Mouse (Mus musculus) liver, postnatal 0 days (tissue): ENCODE measurements around the gene Ppp1r3f. TPM values are rescaled to one million over a fixed set of nuclear protein-coding genes. Genes with fewer than 3 reads are reported as not detected.

Source experiments
- ATAC-seq: fragments of 200-750 bp; cut with Nextera tagmentation; 2 replicates; pipeline ENCODE4 v1.8.0; 2017; ENCODE audit warnings: mild to moderate bottlenecking, moderate library complexity
- DNase-seq: peaks from one replicate; pipeline ENCODE4 v3.0.0-alpha.2; 2016
- H3K27ac ChIP-seq: fragments of 300-500 bp; sonication (generic); 2 replicates; pipeline ENCODE4 v1.5.1; 2014; ENCODE audit warnings: antibody characterized with exemption, moderate library complexity, mild to moderate bottlenecking, low read depth
- H3K27me3 ChIP-seq: fragments of 300-500 bp; sonication (generic); 2 replicates; pipeline ENCODE4 v1.6.1; 2014; ENCODE audit warnings: low read length, control low read depth, mixed read lengths; ENCODE audit not compliant: insufficient read depth
- H3K36me3 ChIP-seq: fragments of 300-500 bp; sonication (generic); replicated peaks from 2 replicates; pipeline ENCODE4 v1.6.1; 2014; ENCODE audit warnings: mild to moderate bottlenecking, control low read depth, low read length, moderate library complexity, mixed read lengths; ENCODE audit not compliant: insufficient read depth
- H3K4me1 ChIP-seq: fragments of 300-500 bp; sonication (generic); 2 replicates; pipeline ENCODE4 v1.6.1; 2014; ENCODE audit warnings: antibody characterized with exemption, mild to moderate bottlenecking, control low read depth; ENCODE audit not compliant: insufficient read depth
- H3K4me2 ChIP-seq: fragments of 300-500 bp; sonication (generic); 2 replicates; pipeline ENCODE4 v1.6.1; 2014; ENCODE audit warnings: low read depth, mild to moderate bottlenecking, low read length, moderate library complexity, mixed read lengths
- H3K4me3 ChIP-seq: fragments of 300-500 bp; sonication (generic); 2 replicates; pipeline ENCODE4 v1.5.1; 2014; ENCODE audit warnings: low read depth, low read length
- H3K9ac ChIP-seq: fragments of 300-500 bp; sonication (generic); replicated peaks from 2 replicates; pipeline ENCODE4 v1.6.1; 2014; ENCODE audit warnings: mild to moderate bottlenecking, moderate library complexity
- H3K9me3 ChIP-seq: fragments of 300-500 bp; sonication (generic); 2 replicates; pipeline ENCODE4 v1.6.1; 2016; ENCODE audit warnings: mild to moderate bottlenecking, control low read depth, low read length, mixed read lengths
- CTCF ChIP-seq: sonication (generic); IDR thresholded peaks from 2 replicates; pipeline ENCODE4 v1.5.1; 2016; ENCODE audit warnings: antibody characterized with exemption, low read depth
- EP300 ChIP-seq: IDR thresholded peaks from 2 replicates; pipeline ENCODE4 v1.6.1; 2016; ENCODE audit warnings: antibody characterized with exemption, low read depth, mild to moderate bottlenecking
- WGBS: fragments of 180-500 bp; shearing (Covaris S2); extraction: QIAGEN DNeasy Blood & Tissue Kit; methylation state at CpG from one replicate; pipeline ENCODE4 v1.1.7; 2014; ENCODE audit not compliant: insufficient replicate concordance; 5-methylcytosine and 5-hydroxymethylcytosine counted together
- polyA plus RNA-seq: library from polyadenylated mRNA; unstranded; fragments of >200 nt; fragmentation: Nextera tagmentation; extraction: Ambion mirVana; gene quantifications from 2 replicates; pipeline ENCODE4 v1.2.1, GENCODE M21; 2015

The Ppp1r3f gene
- polyA plus RNA-seq, 1 experiment from 2014 or later: 0.35 TPM

- Histone ChIP-seq H3K4me2 (no peak overlapping the region), H3K4me1 (no peaks in the 10 kb centered on the region), H3K27ac (no peak overlapping the region), H3K4me3 (no peak overlapping the region), H3K9me3 (no peaks in the 10 kb centered on the region), H3K27me3 (no peaks in the 10 kb centered on the region), H3K36me3 (no peaks in the 10 kb centered on the region), H3K9ac (no peak overlapping the region)
- 82% methylated on average over 2 of the region's 2 CpGs for WGBS
- ATAC-seq: no peak
- DNase-seq: no peak
- no peak for TF ChIP-seq CTCF
Observed at GRCm38 (mm10) chrX:7581151-7581550, 7.1 kb upstream of the Ppp1r3f start.

GRCm38 (mm10) chrX:7574885-7575231 is 775 bp upstream of the Ppp1r3f start:
- H3K4me2 ChIP-seq: peak overlapping the region; percentile 85
- no peaks in the 10 kb centered on the region for H3K36me3 ChIP-seq
- no peak overlapping the region for H3K9ac ChIP-seq
- peak overlapping the region; percentile 66 for H3K27ac ChIP-seq
- no peaks in the 10 kb centered on the region for H3K9me3 ChIP-seq
- peak overlapping the region; percentile 64 for H3K4me3 ChIP-seq
- H3K4me1 ChIP-seq: peaks cover 16% of the 10 kb centered on the region
- DNase-seq (no peak), ATAC-seq (no peak)
- TF ChIP-seq EP300 (no peak), CTCF (no peak)
- WGBS: 18% methylated on average over 5 of the region's 6 CpGs
- no peaks in the 10 kb centered on the region for H3K27me3 ChIP-seq

- ATAC-seq (peak; percentile 67), DNase-seq (peak; percentile 71)
- TF ChIP-seq CTCF (no peak), EP300 (no peak)
- H3K36me3 ChIP-seq: no peaks in the 10 kb centered on the region
- no peaks in the 10 kb centered on the region for H3K9me3 ChIP-seq
- peaks cover 16% of the 10 kb centered on the region for H3K4me1 ChIP-seq
- no peaks in the 10 kb centered on the region for H3K27me3 ChIP-seq
- H3K4me2 ChIP-seq: peak within 1 kb of the TSS; percentile 85
- H3K27ac ChIP-seq: peak within 1 kb of the TSS; percentile 85
- peak within 1 kb of the TSS; percentile 64 for H3K4me3 ChIP-seq
- WGBS: 38% methylated on average over 48 of the region's 72 CpGs
- peak within 1 kb of the TSS; percentile 75 for H3K9ac ChIP-seq
Observed at GRCm38 (mm10) chrX:7573176-7574086, 652 bp downstream of the Ppp1r3f start, which contains the start of gene Foxp3. Foxp3 (plus strand) TSS chrX:7573644.

GRCm38 (mm10) chrX:7572466-7572865 is 1.6 kb downstream of the Ppp1r3f start:
- ATAC-seq (no peak), DNase-seq (no peak)
- H3K27ac ChIP-seq: peak overlapping the region; percentile 85; the same call in 1 of the 2 replicates
- H3K9me3 ChIP-seq: no peaks in the 10 kb centered on the region
- WGBS: 51% methylated on average over 10 of the region's 10 CpGs
- H3K9ac ChIP-seq: no peak overlapping the region
- no peak for TF ChIP-seq EP300
- no peak for TF ChIP-seq CTCF
- H3K4me3 ChIP-seq: peak overlapping the region; percentile 64
- no peaks in the 10 kb centered on the region for H3K27me3 ChIP-seq
- H3K4me1 ChIP-seq: peaks cover 16% of the 10 kb centered on the region
- H3K36me3 ChIP-seq: no peaks in the 10 kb centered on the region
- peak overlapping the region; percentile 85 for H3K4me2 ChIP-seq

DNA sequence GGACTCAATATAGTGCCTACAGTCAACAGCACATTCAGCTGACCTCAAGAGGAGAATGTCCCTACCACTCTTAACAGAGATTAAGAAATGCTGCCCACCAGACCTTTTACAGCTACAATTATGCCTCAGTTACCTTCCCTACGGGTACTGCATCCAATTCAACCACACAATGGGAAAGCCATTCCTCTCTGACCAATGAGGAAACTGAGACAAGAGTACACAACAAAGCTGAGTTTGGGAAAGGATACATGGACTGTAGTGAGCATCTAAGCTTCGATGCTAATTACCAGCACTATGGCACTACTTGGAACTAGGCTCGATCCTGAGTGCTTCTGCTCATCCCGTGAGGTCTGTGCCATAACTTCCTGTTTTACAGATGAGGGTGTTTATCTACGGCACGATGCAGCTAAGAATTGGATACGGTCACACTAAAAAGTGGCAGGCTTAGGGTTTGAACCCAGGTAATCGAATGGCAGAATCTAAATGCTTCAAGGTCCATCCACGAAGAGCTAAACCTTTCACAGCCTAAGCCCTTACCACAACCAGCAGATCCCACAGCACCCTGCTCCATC is 2.4 kb downstream of the Ppp1r3f start:
- DNase-seq (no peak), ATAC-seq (no peak)
- Histone ChIP-seq H3K4me3 (no peak overlapping the region), H3K36me3 (no peaks in the 10 kb centered on the region), H3K27me3 (no peaks in the 10 kb centered on the region), H3K27ac (no peak overlapping the region), H3K4me2 (peak overlapping the region; percentile 85; the same call in 1 of the 2 replicates), H3K9me3 (no peaks in the 10 kb centered on the region), H3K9ac (no peak overlapping the region), H3K4me1 (peaks cover 16% of the 10 kb centered on the region)
- WGBS: 69% methylated on average over 9 of the region's 9 CpGs
- no peak for TF ChIP-seq CTCF
- TF ChIP-seq EP300: no peak

DNA sequence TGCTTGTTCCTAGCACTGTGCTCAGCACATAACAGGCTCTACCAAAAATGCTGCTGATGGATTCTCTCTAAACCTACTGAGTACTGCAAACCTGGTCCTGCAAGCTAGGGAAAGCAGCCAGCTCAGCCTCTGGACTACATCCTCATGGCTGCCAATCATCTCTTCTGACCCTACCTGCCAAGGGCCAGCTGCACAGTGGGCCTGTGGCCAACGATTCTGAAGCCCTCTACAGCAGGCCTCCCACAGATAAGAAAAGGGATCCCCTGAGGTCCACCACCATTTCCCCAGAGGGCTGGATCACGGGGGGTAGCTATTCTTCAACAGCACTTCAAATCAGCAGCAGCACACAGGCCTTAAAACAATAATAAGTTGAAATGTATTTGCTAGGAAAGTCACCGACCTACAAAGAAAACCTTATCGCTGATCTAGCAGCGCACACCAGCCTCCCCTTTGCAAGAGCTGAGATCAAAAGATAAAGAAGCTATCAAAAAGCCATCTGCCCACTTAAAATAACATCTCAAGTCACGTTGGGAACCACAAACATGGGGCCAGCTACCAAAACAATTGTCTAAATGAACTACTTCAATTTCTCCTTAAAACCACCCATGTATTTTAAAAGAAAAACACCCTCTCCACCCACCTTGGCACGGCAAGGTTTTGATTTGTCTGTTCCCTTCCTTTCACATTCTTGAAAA is 3.5 kb downstream of the Ppp1r3f start:
- TF ChIP-seq CTCF (no peak), EP300 (no peak)
- ATAC-seq (no peak), DNase-seq (no peak)
- no peaks in the 10 kb centered on the region for H3K9me3 ChIP-seq
- no peak overlapping the region for H3K27ac ChIP-seq
- no peak overlapping the region for H3K4me3 ChIP-seq
- peaks cover 16% of the 10 kb centered on the region for H3K4me1 ChIP-seq
- H3K9ac ChIP-seq: no peak overlapping the region
- WGBS: 46% methylated on average over 7 of the region's 7 CpGs
- no peak overlapping the region for H3K4me2 ChIP-seq
- no peaks in the 10 kb centered on the region for H3K27me3 ChIP-seq
- H3K36me3 ChIP-seq: no peaks in the 10 kb centered on the region
